Mouse (Mus musculus) ES-Bruce4 (cell line): ENCODE measurements around the gene Tex44.

Experiments used
- CTCF ChIP-seq: IDR thresholded peaks from one replicate; pipeline ENCODE4 v1.8.1; 2011; ENCODE audit warnings: low read depth, low read length
- EP300 ChIP-seq: IDR thresholded peaks from 2 replicates; pipeline ENCODE4 v1.6.1; 2011; ENCODE audit warnings: low read depth, low read length; ENCODE audit not compliant: insufficient read depth
- POLR2A ChIP-seq: IDR thresholded peaks from one replicate; pipeline ENCODE4 v1.8.1; 2011; ENCODE audit warnings: low read length; ENCODE audit not compliant: insufficient read depth

DNA sequence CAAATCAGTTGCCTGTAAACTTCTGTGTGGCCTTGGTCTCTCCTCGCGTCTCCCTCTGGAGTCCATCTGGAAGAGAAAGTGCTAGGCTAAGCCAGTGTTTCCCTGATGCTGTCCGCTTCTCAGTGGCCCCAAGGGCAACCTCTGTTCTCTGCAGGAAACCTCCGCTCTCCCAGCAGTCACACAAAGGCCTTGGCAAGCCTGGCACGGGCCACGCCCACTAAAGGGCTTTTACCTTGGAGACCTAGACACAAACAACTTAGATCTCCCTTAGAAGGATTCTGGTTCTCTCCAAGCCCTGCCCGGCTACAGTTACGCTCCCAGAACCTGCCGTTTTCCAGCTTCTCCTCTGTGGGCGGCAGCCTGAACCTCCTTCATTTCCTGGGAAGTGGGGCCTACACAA is 5.1 kb upstream of the Tex44 start:
- TF ChIP-seq CTCF (no peak), POLR2A (no peak), EP300 (no peak)
